Mouse (Mus musculus) monocyte, adult 5-6 weeks (primary cell): ENCODE measurements at regions not wholly inside any gene's neighbourhood (a gene's known extent, or its start where the extent isn't known, plus 50 kb on each side); places are given as distances from the start of the nearest gene placed in this dataset.
"Not testable (repeated sequence)": the region's sequence is repeated elsewhere in the genome, so short reads cannot be mapped to it uniquely, and the experiment has no call there.

Source experiments
- ATAC-seq: fragments of 153-309, 156-312 bp; replicated peaks from 2 replicates; pipeline ENCODE4 v1.8.0; 2017; ENCODE audit warnings: mild to moderate bottlenecking; ENCODE audit not compliant: low TSS enrichment, insufficient number of reproducible peaks, severe bottlenecking, poor library complexity, low FRiP score

DNA sequence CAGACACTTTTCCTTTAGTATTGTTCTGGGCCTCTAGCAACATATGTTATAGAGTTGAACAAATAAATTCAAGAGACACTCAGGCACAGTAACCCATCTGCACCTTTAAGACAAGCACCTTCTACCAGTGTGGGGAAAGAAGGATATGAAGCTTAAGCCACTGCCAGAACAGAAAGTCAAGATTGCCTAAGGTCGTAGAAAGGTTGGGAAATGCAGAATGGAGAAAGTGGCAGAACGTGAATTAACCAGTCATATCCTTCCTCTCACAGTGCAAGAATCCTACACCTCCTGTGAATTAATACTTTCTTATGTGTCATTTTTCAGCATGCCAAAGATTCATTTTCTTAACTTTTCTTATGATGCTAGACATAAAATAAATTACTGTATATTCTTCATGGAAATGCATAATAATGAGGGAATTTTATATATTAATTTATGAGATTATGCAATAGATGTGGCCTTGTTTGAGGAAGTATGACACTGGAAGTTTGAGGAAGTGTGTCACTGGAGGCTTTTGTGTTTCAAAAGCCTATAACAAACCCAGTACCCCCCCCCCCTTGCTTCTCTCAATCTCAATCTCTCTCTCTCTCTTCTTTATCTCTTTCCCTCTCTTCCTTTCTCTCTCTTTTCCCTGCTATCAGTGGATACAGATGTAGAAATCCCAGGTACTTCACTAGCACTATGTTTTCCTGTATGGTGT is 361.6 kb upstream of the Edil3 start:
- ATAC-seq: peak; percentile 83

DNA sequence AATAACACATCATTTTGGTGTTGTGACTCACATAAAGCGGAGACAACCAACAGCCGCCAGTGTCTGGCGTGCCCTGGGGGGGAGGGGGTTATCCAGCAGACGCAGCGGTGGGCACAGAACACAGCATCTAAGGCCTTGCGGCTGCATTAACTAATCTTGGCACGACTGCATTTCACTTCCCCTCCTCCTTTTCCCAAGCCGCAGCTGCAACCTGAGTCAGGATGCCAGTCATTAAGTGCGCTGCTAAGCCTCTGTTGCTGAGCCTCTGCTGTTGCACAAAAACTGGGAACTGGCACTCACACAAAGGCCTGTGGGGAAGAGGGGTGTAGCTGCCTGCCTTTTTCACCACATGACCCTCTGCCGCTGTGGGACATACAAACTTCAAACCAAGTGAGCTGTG is 331.2 kb upstream of the Edil3 start:
- ATAC-seq: no peak

DNA sequence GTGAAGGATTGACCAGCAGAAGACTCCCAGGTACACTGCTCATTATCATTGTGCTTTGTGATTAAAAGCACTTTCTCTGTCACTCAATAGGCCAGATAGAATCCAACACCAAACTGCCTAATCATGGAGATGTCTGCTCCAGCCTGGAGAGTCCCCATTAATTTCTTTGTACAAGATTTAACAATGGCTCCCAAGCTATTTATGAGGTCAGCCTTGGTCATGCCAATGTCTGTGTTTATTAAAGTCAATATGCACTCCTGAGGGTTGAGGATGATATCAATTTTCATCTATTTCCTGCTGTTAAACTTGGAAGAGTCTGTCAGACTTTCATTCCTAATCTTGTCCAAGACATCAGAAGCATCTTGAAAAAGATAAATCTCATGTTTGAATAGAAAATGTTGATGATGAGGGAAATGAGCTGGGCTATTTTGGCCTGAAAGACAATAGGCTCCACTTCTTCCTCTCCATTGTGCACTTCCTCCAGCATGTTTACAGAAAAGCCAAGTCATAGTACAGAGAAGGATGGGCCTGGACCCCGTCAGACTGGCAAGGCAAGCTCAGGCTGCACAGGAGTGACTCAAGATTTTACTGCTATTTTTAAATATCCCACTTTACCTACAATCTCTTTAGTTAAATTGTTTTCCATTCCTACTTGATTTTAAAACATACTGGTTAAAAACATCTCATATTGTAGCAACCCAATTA is 310.3 kb upstream of the Edil3 start:
- ATAC-seq: no peak

DNA sequence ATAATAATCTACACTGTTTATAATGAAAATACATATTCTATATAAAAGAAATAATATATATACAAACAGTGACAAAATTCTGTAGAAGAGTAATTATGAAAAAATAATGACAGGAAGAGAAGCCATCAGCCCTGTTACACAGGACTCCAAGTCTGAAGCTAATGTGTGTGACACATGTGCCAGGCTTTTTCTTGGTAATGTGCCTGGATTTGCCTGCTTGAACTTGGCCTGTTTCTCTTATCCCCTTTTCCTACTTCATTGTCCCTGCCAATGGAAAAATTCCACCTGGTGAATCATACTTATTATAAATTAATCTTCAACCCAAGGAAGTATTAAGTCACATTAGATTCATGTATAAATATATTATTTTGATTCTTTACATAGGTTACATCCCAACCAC is 286.5 kb upstream of the Edil3 start:
- ATAC-seq: no peak

DNA sequence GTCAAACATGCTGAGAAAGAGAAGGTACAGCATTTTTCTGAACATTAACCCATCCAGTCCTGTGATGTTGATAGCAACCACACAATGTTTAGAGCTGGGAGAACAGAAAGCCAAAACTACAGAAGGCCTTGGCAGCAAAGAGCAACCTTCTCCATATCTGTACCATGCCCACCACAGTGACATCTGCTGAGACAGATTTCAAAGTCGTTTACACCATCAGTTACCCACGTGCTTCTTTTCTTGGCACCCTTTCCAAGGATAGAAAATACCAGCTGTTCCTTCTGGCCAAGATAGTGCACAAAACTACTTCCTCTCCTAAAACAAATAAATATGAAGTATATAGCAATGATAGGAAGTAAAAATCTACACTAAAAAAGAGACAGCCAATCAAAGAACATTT is 266.8 kb upstream of the Edil3 start:
- ATAC-seq: no peak

DNA sequence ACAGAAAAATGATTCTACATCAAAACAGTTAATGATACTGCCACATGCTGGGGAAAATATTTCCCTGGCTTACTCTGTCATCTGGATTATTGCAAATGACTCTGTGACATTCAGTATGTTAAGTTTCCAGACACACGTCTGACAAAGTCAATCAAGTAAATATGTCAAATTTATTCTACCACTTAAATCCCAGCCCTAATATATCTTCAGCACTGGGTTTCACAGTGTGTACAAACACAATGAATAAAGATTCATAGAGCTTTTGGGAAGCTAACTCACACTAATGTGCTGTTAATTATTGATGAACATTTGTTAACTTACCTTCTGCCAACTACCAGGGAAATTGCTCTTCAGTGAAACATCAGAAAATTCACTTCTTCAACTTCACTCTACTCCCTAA is 256.3 kb upstream of the Edil3 start:
- ATAC-seq: no peak

DNA sequence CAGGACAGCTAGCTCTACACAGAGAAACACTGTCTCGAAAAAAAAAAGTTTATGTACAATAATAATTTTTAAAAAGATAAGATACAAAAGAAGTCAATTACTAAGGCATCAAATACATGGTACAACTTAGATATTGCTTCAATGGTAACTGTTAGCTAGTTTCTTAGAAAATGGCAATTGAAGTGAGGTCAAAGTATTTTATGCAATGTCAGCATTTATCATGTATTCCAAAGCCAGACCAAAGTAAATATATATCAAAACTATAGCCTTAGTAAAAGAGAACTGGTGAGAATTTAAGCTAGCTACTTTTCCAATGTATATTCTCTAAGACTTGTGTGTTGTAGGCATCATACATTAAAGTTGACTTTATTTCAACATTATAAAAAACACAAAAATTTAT is 219.0 kb upstream of the Edil3 start:
- no peak for ATAC-seq

DNA sequence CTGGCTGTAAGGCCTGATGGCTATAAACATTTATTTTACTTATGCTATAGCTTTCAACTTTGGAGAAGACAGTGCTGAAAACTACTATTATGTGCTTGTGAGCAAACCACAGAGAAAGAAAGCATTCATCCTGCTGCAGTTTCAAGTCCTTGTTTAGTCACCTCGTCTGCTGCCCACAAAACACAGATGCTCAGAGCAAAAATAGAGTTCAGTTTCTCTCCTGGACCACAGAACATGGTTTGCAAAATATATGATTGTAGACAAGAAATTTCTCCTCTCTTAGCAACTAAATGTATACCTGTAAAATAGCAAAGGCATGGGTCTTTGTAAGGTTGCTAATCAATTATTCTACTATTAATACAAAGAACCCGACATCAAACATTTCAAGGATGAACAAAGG is 210.7 kb upstream of the Edil3 start:
- ATAC-seq: no peak

DNA sequence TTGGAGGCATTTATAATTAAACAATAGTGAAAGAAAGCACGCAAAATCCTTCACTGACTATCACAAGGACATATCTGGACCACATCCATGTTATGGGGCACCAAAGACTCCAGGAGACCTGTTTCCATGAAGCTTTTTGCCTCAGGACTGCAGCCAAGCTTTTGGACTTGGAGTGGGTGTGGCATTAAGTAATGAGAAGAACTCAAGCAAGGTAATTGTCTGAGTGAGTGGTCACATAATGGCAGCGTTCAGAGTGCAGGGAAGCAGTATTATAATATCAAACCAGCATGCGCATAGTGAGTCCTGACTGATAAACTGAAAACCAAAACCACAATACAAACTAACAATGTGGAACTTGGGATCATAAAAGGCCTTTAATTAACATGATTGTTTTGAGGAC is 208.0 kb upstream of the Edil3 start:
- ATAC-seq: no peak

DNA sequence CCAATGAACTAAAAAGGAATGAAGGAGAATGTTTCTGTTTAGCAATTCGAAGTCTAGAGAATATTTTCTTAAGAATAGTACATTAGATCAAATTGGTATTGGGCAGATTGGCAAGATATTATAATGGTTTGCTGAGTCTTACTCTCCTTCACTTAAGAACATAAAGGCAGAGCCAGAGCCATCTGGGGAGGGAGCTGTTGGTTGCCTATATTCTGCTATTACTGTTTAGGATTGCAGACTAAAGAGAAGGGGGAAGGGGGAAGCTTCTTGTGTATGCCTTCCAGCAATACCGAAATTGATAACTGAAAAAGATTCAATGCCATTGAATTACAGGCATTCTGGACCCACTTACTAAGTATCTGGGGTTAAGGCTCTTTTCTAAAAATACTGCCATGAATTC is 171.1 kb upstream of the Edil3 start:
- no peak for ATAC-seq

DNA sequence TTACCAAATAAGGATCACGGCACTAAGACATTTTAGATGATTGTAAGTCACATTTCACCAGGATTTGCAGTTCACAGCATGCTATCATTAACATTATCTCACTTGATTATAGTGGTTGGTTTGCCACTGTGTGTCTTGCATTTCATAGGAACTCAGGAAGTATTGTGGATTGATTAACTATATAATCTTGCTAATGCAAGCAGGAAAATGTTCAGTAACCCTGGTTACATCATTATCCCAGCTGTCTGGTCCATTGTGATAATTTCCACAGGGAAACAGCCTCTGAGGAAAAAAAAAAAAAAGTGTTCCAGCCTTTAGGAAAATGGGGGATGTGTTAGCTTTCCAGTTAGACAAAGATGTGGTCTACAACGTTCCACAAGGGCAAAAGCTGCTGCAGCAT is 170.2 kb upstream of the Edil3 start:
- no peak for ATAC-seq

DNA sequence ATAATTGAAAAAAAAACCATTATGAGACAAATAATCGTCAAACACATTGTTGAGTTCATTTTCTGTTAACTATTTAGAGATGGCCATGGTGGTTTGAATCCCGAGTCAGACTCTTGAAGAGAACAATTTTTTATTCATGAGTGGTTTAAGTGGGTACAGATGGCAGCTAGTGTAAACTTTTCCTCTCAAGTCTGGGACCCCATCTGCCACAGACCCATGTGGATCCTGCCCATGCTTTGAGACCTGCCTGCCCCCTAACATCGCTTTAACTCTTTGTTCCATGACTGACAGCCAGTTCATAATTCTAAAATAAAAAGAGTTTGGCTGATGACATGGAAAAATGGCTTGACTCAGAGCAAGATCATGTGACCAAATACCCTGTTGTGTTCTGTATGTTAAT is 166.2 kb upstream of the Edil3 start:
- no peak for ATAC-seq

DNA sequence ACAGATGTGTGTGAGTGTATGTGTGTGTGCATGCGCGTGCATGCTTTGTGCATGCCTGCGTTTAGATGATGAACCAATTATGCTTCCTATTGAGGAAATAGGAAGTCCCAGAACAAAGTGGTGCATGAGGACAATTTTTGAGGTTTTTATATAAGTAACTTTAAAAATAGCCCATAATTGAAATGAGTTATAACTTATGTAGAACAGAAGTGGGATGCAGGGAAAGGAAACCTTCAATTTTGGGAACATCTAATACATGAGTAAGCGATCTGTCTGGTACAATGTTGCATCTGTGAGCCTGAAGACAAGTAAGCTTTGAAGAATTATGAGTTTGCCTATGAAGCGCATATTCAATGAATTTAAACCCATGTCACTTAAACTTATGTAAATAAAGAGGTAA is 145.4 kb upstream of the Edil3 start:
- no peak for ATAC-seq

DNA sequence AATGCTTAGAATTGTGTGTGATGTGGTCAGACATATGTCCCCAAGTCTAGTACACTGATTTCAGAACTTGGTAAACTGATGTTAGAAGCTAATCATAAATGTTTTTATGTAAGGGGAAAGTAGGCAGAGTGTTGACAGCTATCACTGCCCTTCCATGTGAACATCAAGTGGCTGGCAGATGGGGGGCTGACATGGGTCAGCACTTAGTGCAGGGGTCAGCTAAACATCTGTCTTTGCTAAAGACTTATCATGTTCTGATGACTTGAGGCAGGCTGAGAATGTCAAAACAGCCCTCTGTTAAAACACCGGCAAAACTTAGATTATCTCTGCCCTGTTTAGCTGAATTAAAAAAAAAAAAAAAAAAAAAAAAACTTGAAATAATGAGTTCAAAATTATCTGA is 116.7 kb upstream of the Edil3 start:
- ATAC-seq: no peak

DNA sequence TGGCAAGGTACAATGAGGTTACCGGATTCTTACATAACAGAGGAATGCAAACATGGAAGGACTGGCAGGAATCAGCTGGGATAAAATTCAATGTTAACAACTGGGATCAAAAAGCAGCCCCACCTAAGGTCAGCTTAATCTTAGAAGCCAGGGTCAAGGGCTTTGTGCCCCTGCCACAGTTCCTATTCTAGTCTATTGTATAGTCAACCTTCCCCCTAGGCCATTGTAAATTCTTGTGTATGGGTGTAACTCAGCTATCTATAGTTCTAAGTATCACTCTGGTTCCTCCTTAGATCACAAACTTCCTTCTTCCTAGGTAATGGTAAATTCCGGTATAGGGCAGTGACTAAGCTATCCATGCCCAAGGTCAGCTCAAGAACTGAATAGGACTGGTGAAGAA is 91.6 kb upstream of the Edil3 start:
- not testable (repeated sequence) for ATAC-seq

DNA sequence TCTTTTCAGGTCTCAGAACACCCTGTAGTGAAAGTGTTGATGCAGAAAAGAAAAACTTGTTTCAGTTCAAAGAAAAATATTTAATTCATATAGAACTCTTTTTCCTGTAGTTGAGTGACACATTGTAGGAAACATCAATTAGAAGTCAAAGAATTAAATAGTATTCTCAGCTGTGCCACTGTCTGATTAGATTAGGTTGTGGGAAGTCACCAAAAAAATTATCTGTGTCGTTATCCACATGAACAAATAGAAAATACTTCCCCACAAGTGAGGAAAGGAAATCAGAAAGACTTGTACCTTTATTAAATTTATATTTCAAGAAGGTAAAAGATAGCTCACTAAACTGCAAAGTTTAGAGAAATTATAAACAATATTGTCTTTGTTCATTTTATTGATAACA is 71.4 kb upstream of the Edil3 start:
- no peak for ATAC-seq
